Mouse (Mus musculus) ES-E14 (cell line): Measurements from ENCODE around the gene Hnf1b. TPM values are rescaled to one million over a fixed set of nuclear protein-coding genes. Genes with fewer than 3 reads are reported as not detected.

Experiments used
- DNase-seq: peaks from one replicate; pipeline ENCODE4 v3.0.0-alpha.2; 2013; ENCODE audit warnings: low read depth, low spot score
- H3K27ac ChIP-seq: 2 replicates; pipeline ENCODE4 v1.5.1; 2012; ENCODE audit warnings: low read depth, mild to moderate bottlenecking, low read length, moderate library complexity, mixed read lengths; ENCODE audit not compliant: poor library complexity, insufficient read depth, severe bottlenecking
- H3K36me3 ChIP-seq: 2 replicates; pipeline ENCODE4 v1.6.1; 2012; ENCODE audit warnings: mild to moderate bottlenecking, low read length, moderate library complexity, mixed read lengths; ENCODE audit not compliant: control insufficient read depth, poor library complexity, insufficient read depth, severe bottlenecking
- H3K4me1 ChIP-seq, 2 experiments: fragments of 150-350 bp in 1 of 2; sonication (generic) in 1 of 2; 2 replicates each; pipeline ENCODE4 v1.6.1; 2012; ENCODE audit warnings: low read length in 2 of 2, mild to moderate bottlenecking in 1 of 2, mixed read lengths in 1 of 2; ENCODE audit not compliant: control insufficient read depth in 2 of 2, insufficient read depth in 2 of 2, poor library complexity in 1 of 2
- H3K4me3 ChIP-seq, 2 experiments: fragments of 150-350 bp in 1 of 2; sonication (generic) in 1 of 2; 2 replicates each; pipeline ENCODE4 v1.5.1; 2012; ENCODE audit warnings: low read length in 2 of 2, low read depth in 1 of 2, mild to moderate bottlenecking in 1 of 2, mixed read lengths in 1 of 2; ENCODE audit not compliant: insufficient read depth in 1 of 2, poor library complexity in 1 of 2, severe bottlenecking in 1 of 2
- H3K9ac ChIP-seq: 2 replicates; pipeline ENCODE4 v1.6.1; 2012; ENCODE audit warnings: low read depth, mild to moderate bottlenecking, low read length, mixed read lengths; ENCODE audit not compliant: poor library complexity, insufficient read depth, severe bottlenecking
- H3K9me3 ChIP-seq: fragments of 150-350 bp; sonication (generic); 2 replicates; pipeline ENCODE4 v1.6.1; 2012; ENCODE audit warnings: low read depth, mild to moderate bottlenecking, low read length; ENCODE audit not compliant: control insufficient read depth, insufficient read depth
- CHD2 ChIP-seq: IDR thresholded peaks from 2 replicates; pipeline ENCODE4 v1.6.1; 2014; ENCODE audit warnings: mild to moderate bottlenecking, low read depth, low read length, inconsistent platforms
- HCFC1 ChIP-seq: IDR thresholded peaks from 2 replicates; pipeline ENCODE4 v1.6.1; 2012; ENCODE audit warnings: low read length, inconsistent platforms, borderline replicate concordance; ENCODE audit not compliant: insufficient read depth
- MAFK ChIP-seq: IDR thresholded peaks from 2 replicates; pipeline ENCODE4 v1.6.1; 2014; ENCODE audit warnings: mild to moderate bottlenecking, low read depth, low read length, inconsistent platforms; ENCODE audit not compliant: insufficient read depth
- ZC3H11A ChIP-seq: IDR thresholded peaks from 2 replicates; pipeline ENCODE4 v1.6.1; 2012; ENCODE audit warnings: low read depth, mild to moderate bottlenecking, inconsistent platforms, low read length, borderline replicate concordance
- ZNF384 ChIP-seq: IDR thresholded peaks from 2 replicates; pipeline ENCODE4 v1.6.1; 2012; ENCODE audit warnings: low read depth, low read length, inconsistent platforms
- in situ Hi-C, 2 experiments: fragments of 600-800 bp; cut with MboI; formaldehyde crosslinking; loops; one replicate each; pipeline ENCODE4 v1.15.1; 2025; ENCODE audit warnings: low sequenced_read_pairs in 2 of 2, inconsistent platforms in 1 of 2; ENCODE audit not compliant: unreplicated experiment in 2 of 2
- total RNA-seq: library from RNA; depleted of rRNA; stranded (reverse); fragments of 300-350 nt; gene quantifications from 2 replicates; pipeline ENCODE4 v1.2.3, GENCODE M21; 2012

Hnf1b gene
- total RNA-seq, 1 experiment = 0.40 TPM

GRCm38 (mm10) chr11:83833517-83833916 is 16.3 kb upstream of the Hnf1b start:
- H3K4me1 ChIP-seq = no peaks in the 10 kb centered on the region; a peak in 1 of 4 replicates
- in situ Hi-C loops = no loop called here
- H3K27ac ChIP-seq = no peak overlapping the region
- no peak overlapping the region for H3K9ac ChIP-seq
- no peaks in the 10 kb centered on the region for H3K36me3 ChIP-seq
- DNase-seq = no peak
- no peak for TF ChIP-seq ZC3H11A
- TF ChIP-seq MAFK = no peak
- no peak for TF ChIP-seq ZNF384
- TF ChIP-seq HCFC1 = no peak
- TF ChIP-seq CHD2 = no peak
- H3K4me3 ChIP-seq = no peak overlapping the region
- no peaks in the 10 kb centered on the region for H3K9me3 ChIP-seq

GRCm38 (mm10) chr11:83833959-83834496 is 15.8 kb upstream of the Hnf1b start:
- TF ChIP-seq ZNF384 (no peak), CHD2 (no peak), HCFC1 (no peak), ZC3H11A (no peak), MAFK (no peak)
- no peak for DNase-seq
- H3K4me1 ChIP-seq = no peaks in the 10 kb centered on the region; a peak in 1 of 4 replicates
- no peaks in the 10 kb centered on the region for H3K36me3 ChIP-seq
- no peak overlapping the region for H3K9ac ChIP-seq
- no peaks in the 10 kb centered on the region for H3K9me3 ChIP-seq
- no peak overlapping the region for H3K27ac ChIP-seq
- H3K4me3 ChIP-seq = no peak overlapping the region
- in situ Hi-C loops = no loop called here

GRCm38 (mm10) chr11:83839451-83839850 is 10.4 kb upstream of the Hnf1b start:
- DNase-seq = no peak
- Histone ChIP-seq H3K36me3 (no peaks in the 10 kb centered on the region), H3K9me3 (no peaks in the 10 kb centered on the region), H3K27ac (no peak overlapping the region), H3K9ac (no peak overlapping the region), H3K4me3 (no peak overlapping the region), H3K4me1 (no peaks in the 10 kb centered on the region)
- TF ChIP-seq MAFK = no peak
- no peak for TF ChIP-seq ZC3H11A
- no peak for TF ChIP-seq HCFC1
- TF ChIP-seq ZNF384 = no peak
- in situ Hi-C loops = no loop called here

DNA sequence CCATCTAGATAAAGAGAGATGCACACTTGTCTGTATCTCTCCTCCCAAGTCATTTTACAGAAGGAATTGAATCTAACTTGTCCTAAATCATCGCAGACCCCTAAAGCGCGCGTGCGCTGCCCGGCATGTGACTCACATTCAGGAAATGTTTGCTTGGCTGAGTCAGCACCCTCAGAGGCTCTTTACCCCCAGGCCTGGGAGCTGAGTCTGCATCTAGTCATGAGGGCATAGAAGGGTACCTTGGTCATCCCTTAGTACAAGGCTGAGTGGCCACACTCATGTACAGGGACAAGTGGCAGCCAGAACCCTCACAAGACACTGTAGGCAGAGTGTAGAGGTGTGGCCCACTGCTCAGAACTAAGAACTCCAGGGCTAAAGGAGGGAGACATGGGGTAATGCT is 6.3 kb upstream of the Hnf1b start:
- no peak overlapping the region for H3K27ac ChIP-seq
- H3K9ac ChIP-seq = no peak overlapping the region
- no peak for TF ChIP-seq ZNF384
- TF ChIP-seq CHD2 = no peak
- TF ChIP-seq ZC3H11A = no peak
- no peak for TF ChIP-seq HCFC1
- no peak for TF ChIP-seq MAFK
- DNase-seq = no peak
- H3K36me3 ChIP-seq = no peaks in the 10 kb centered on the region
- no peaks in the 10 kb centered on the region for H3K4me1 ChIP-seq
- in situ Hi-C loops = no loop called here
- H3K9me3 ChIP-seq = no peaks in the 10 kb centered on the region
- H3K4me3 ChIP-seq = no peak overlapping the region
